Mouse (Mus musculus) erythroblast, adult 5-6 weeks (primary cell): Measurements from ENCODE around the gene Iqch. TPM values are rescaled to one million over a fixed set of nuclear protein-coding genes. Genes with fewer than 3 reads are reported as not detected.
"Not testable (repeated sequence)": the region's sequence is repeated elsewhere in the genome, so short reads cannot be mapped to it uniquely, and the experiment has no call there.

Experiments used
- ATAC-seq: replicated peaks from 2 replicates; pipeline ENCODE4 v1.8.0; 2016; ENCODE audit warnings: moderate number of reproducible peaks, mild to moderate bottlenecking, moderate TSS enrichment, inconsistent platforms; ENCODE audit not compliant: poor library complexity, low FRiP score, severe bottlenecking
- total RNA-seq, 2 experiments: library from RNA; stranded (forward) in 1 of 2; stranded (reverse) in 1 of 2; fragments of 150-400 nt in 1 of 2; fragments of 200-764, 138-1000 nt in 1 of 2; gene quantifications; 2 replicates each; pipeline versions ENCODE4 v1.2.3 to v1.2.4; 2015 to 2017; ENCODE audit warnings: low replicate concordance in 2 of 2

Iqch gene
- total RNA-seq, 2 experiments from 2014 or later, result not detected

GRCm38 (mm10) chr9:63572874-63573273 lies 29.4 kb downstream of the Iqch start:
- no peak for ATAC-seq

DNA sequence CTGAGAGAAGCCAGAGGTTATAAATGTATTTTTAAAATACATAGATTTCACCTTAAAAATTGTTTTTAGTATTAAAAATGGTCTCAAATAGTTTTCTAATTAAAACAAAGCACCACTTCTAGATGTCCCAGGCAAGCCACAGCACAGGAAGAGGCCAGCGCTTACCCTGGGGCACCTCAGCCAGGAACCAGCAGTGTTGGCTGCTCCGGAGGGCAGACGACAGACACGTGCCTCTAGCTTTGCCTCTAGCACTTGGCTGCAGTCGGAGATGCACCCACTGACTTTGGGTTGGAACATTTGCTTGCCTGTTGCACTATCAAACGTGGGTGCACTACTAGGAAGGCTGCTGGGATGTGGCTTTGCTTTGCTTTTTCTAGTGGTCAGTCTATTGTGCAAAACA lies 30.4 kb downstream of the Iqch start:
- no peak for ATAC-seq

DNA sequence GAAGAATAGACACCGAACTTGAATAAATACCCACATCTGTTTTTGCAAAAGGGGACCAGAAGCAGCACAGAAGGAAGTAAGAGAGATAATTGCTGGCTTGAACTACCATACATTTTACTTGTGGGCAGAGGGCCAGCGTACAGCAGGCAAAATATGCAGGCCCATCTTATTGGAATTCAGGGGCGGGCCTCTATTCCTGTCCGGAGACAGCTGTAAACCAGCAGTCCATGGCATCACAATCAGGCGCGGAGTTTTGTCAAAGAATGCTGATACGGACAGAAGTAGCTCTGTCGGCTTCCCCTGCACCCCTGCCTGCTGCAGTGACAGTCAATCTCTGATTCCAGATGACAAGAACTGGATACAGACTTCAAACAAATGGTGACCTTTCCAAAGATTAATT lies 33.5 kb downstream of the Iqch start:
- no peak for ATAC-seq

- no peak for ATAC-seq
Observed at GRCm38 (mm10) chr9:63568314-63568713, 34.0 kb downstream of the Iqch start.

DNA sequence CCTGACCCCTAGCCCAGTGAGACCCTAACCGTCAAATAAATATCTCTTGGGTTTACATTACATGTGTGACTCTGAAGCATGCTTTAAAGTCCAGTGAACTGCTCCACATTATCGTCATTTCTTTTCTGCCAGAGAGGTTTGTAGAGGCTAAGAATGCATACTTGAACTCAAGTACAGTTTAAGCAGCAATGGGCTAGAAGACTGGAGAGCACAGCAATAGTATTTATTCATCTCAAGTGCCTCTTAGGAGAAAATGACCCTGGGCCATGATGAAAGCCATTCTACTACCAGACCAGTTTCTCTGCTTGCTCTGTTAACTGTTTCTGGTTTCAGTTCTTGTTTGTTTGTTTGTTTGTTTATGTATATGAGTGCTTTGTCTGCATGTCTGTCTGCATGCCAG lies 38.9 kb downstream of the Iqch start:
- no peak for ATAC-seq

GRCm38 (mm10) chr9:63561931-63562330 lies 40.4 kb downstream of the Iqch start:
- ATAC-seq, result no peak

- ATAC-seq, result no peak
Observed at GRCm38 (mm10) chr9:63556933-63557332, 45.4 kb downstream of the Iqch start.

DNA sequence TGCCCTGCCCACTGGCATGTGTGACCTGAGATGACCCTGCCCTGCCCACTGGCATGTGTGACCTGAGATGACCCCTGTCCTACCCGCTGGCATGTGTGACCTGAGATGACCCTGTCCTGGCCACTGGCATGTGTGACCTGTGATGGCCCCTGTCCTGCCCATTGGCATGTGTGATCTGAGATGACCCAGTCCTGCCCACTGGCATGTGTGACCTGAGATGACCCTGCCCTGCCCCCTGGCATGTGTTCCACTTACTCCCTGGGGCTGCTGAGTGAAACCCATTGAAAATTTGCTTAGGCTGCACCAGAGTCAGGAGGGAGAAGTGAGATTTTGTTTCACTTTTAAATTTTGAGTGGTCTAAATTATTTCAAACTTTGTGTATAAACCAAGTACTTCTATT lies 46.0 kb downstream of the Iqch start:
- no peak for ATAC-seq

DNA sequence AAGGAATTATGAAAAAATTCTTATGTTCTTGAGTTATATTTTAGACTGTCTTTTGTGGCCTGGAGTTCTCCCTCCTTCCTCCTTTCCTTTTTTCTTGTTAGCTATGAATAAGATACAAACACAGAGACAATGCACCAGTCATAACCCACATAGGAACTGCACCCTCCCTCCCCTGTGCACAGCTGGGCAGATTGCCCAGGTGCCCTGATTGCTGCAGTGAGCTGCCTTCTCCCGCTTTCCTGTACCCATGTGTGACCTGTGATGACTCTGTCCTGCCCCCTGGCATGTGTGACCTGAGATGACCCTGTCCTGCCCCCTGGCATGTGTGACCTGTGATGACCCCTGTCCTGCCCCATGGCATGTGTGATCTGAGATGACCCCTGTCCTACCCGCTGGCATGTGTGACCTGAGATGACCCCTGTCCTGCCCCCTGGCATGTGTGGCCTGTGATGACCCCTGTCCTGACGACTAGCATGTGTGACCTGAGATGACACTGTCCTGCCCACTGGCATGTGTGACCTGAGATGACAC lies 46.8 kb downstream of the Iqch start:
- no peak for ATAC-seq

GRCm38 (mm10) chr9:63553628-63554027 lies 48.7 kb downstream of the Iqch start:
- no peak for ATAC-seq

GRCm38 (mm10) chr9:63550701-63551100 lies 51.6 kb downstream of the Iqch start:
- ATAC-seq, result not testable (repeated sequence)

GRCm38 (mm10) chr9:63548966-63549365 lies 53.3 kb downstream of the Iqch start:
- no peak for ATAC-seq

DNA sequence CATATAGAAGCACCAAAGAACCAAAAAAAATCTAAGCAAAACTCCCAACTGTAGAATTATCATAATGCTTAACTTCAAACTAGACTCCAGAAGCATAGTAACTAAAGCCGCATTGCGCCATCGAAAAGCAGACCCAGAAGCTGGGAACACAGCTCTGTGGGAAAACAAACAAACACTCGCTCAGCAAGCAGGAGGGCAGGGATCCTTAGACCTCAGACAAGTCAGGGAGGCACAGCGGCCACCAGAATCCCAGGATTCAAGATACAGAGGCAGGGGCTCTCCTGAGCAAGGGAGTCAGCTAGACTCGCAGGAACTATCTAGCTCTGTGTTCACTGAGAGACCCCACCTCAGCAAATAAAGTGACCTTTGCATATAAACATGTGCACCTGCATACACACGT lies 60.4 kb downstream of the Iqch start:
- no peak for ATAC-seq

DNA sequence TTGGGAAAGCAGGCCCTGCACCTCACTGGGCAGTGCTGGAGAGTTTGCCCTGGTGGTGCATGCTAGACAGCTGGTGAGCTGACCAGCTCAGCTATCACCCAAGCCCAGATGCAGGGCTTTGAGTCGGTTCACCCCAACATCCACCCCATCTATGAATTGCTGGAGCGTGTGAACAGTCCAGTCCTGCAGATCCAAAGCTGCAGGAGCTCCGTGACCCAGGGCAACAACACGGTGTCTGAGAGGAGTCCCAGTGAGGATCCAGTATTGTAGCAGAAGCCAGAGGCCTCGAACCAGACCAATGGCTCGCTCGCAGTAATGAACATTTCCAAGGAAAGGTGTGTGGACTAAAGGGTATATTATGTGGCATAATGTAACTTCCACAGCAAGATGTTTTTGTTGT lies 61.0 kb downstream of the Iqch start:
- ATAC-seq, result no peak

DNA sequence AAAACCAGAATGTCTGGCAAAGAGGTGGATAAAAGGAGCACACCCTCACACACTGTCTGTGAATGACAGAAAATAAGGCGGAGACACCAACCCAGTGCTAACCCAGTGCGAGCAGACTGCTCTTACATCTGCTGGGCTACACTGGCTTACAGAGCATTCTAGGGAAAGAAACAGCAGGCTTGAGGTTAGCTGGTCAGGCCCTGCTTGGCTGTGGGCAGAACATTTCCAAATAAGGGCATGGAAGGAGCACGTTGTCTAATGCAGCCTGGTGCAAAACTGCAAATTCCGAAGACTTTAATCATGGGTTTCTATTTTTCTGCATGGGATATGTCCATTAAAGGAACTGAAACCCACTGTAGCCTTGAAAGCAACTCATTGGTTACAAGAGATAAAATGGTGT lies 64.8 kb downstream of the Iqch start:
- no peak for ATAC-seq

DNA sequence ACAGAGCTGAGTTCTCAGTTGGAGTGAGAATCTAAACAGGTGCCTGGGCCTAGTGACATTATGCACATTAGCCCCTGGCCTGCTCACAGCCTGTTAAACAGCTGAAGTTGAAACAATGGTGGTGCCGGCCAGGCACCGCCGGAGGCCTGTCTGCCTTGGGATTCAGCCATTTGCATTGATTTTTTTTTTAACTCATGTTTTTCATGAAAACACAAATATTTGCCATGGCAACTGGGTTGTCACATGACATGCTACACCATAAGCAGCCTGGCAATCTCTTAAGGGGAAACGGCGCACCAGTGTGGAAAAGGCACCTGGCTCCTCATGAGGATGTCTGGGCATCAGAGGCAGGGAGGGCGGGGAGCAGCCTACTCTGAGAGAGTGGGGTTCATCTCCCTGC lies 67.3 kb downstream of the Iqch start:
- no peak for ATAC-seq

GRCm38 (mm10) chr9:63534371-63534780 lies 67.9 kb downstream of the Iqch start:
- no peak for ATAC-seq

DNA sequence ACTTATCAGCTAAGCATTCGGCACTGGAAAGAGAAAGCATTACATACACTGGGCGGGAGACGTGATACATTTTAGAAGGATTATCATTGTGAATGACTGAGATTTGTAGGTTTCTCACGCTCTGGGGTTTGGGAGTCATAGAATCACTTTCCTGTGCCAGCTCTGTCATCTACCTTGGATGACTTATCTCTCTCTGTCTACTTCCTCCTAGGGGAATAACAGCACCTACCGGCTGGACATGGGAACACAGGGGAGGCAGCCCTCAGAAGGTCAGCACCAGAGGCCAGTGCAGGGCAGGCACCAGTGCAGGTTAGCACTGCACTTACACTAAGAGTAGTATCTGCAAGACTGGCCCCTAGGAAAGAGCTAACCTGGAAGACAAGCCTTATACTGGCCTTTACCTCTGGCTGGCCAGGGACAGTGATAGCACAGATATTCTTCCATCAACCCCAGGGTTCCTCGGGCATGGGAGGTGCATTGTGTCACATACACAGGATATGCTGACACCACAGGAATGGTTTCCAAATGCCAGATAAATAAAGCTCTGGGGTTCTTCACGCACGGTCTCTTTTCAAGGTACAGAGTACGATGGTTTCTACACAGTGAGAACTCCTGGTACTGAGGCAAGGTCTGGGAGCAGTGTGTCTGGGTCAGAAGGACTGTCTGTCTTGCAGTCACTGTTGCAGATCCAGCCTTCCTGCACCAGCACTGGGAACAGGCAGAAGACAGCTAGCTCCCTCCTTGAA lies 69.2 kb downstream of the Iqch start:
- no peak for ATAC-seq

- no peak for ATAC-seq
Observed at GRCm38 (mm10) chr9:63523937-63524253, 78.4 kb downstream of the Iqch start.

GRCm38 (mm10) chr9:63523251-63523936 lies 78.9 kb downstream of the Iqch start:
- no peak for ATAC-seq

DNA sequence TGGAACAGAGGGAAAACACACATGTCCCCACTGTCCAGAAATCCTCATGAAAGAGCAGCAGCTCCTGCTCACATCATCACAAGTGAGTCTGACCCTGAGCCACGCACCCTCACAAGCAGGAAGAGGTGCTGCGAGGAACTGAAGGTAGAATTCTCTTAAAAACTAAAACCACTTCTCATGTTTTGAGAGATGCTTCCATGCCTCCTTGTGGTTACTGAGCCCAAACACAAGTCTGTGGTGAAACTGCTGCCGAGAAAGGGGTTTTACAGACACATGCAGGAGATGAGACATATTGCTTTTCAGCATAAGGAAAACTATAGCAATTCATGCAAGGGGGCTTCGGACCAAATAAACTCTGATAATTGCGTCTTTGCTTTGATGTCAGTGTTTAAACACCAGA lies 89.4 kb downstream of the Iqch start:
- no peak for ATAC-seq

- no peak for ATAC-seq
Observed at GRCm38 (mm10) chr9:63511034-63511433, 91.3 kb downstream of the Iqch start.
